Mouse (Mus musculus) MEL (cell line): ENCODE measurements around the gene Slco3a1. TPM values are rescaled to one million over a fixed set of nuclear protein-coding genes. Genes with fewer than 3 reads are reported as not detected.

ENCODE experiments used
- DNase-seq: peaks from one replicate; pipeline ENCODE4 v3.0.0; 2011; ENCODE audit warnings: low read depth, low spot score
- H3K27ac ChIP-seq: 2 replicates; pipeline ENCODE4 v1.5.1; 2012; ENCODE audit warnings: low read depth, mild to moderate bottlenecking, control low read depth, low read length, moderate library complexity; ENCODE audit not compliant: control insufficient read depth
- H3K27me3 ChIP-seq, 2 experiments: fragments of 150-350 bp in 1 of 2; sonication (generic) in 1 of 2; 2 replicates each; pipeline ENCODE4 v1.6.1; 2012; ENCODE audit warnings: low read length in 2 of 2, mild to moderate bottlenecking in 2 of 2, improper control_type of control experiment in 1 of 2, moderate library complexity in 1 of 2; ENCODE audit not compliant: insufficient read depth in 2 of 2, control insufficient read depth in 1 of 2
- H3K36me3 ChIP-seq, 2 experiments: 2 replicates each; pipeline ENCODE4 v1.6.1; 2012 to 2014; ENCODE audit warnings: low read length in 2 of 2, improper control_type of control experiment in 1 of 2, inconsistent platforms in 1 of 2, mild to moderate bottlenecking in 1 of 2; ENCODE audit not compliant: insufficient read depth in 2 of 2, control insufficient read depth in 1 of 2
- H3K4me1 ChIP-seq, 2 experiments: fragments of 150-350 bp in 1 of 2; sonication (generic) in 1 of 2; 2 replicates each; pipeline ENCODE4 v1.6.1; 2012; ENCODE audit warnings: low read length in 2 of 2, improper control_type of control experiment in 1 of 2, mild to moderate bottlenecking in 1 of 2; ENCODE audit not compliant: insufficient read depth in 2 of 2, control insufficient read depth in 1 of 2
- H3K4me3 ChIP-seq, 2 experiments: fragments of 150-350 bp in 1 of 2; sonication (generic) in 1 of 2; 2 replicates each; pipeline ENCODE4 v1.5.1; 2012; ENCODE audit warnings: low read depth in 2 of 2, low read length in 2 of 2, mild to moderate bottlenecking in 2 of 2, moderate library complexity in 2 of 2, control low read depth in 1 of 2, improper control_type of control experiment in 1 of 2; ENCODE audit not compliant: control insufficient read depth in 1 of 2, insufficient read depth in 1 of 2
- H3K79me2 ChIP-seq: 2 replicates; pipeline ENCODE4 v1.6.1; 2012; ENCODE audit warnings: mild to moderate bottlenecking, low read length, moderate library complexity; ENCODE audit not compliant: control insufficient read depth, poor library complexity, insufficient read depth
- H3K9ac ChIP-seq: 2 replicates; pipeline ENCODE4 v1.6.1; 2012; ENCODE audit warnings: low read depth, mild to moderate bottlenecking, control low read depth, low read length, moderate library complexity; ENCODE audit not compliant: control insufficient read depth, poor library complexity, severe bottlenecking
- H3K9me3 ChIP-seq: fragments of 150-350 bp; sonication (generic); replicated peaks from 2 replicates; pipeline ENCODE4 v1.6.1; 2012; ENCODE audit warnings: mild to moderate bottlenecking, low read length, improper control_type of control experiment, moderate library complexity; ENCODE audit not compliant: insufficient read depth
- BHLHE40 ChIP-seq: IDR thresholded peaks from 2 replicates; pipeline ENCODE4 v1.6.1; 2012; ENCODE audit warnings: low read depth, mild to moderate bottlenecking, inconsistent platforms, low read length, improper control_type of control experiment, borderline replicate concordance
- CTCF ChIP-seq, 3 experiments: IDR thresholded peaks in 2 of 3; conservative IDR thresholded peaks in 1 of 3; 2 replicates each; pipeline ENCODE4 v1.5.1; 2011 to 2012; ENCODE audit warnings: low read length in 3 of 3, low read depth in 2 of 3, mild to moderate bottlenecking in 2 of 3, improper control_type of control experiment in 1 of 3, inconsistent platforms in 1 of 3, mixed read lengths in 1 of 3, moderate library complexity in 1 of 3; ENCODE audit not compliant: control insufficient read depth in 1 of 3, insufficient read depth in 1 of 3, poor library complexity in 1 of 3, severe bottlenecking in 1 of 3
- ELF1 ChIP-seq: IDR thresholded peaks from 2 replicates; pipeline ENCODE4 v1.6.1; 2014; ENCODE audit warnings: low read depth, mild to moderate bottlenecking, inconsistent platforms, low read length, improper control_type of control experiment, moderate library complexity
- EP300 ChIP-seq, 2 experiments: IDR thresholded peaks; 2 replicates each; pipeline ENCODE4 v1.6.1; 2011; ENCODE audit warnings: improper control_type of control experiment in 2 of 2, low read length in 2 of 2, low read depth in 1 of 2, mild to moderate bottlenecking in 1 of 2
- ETS1 ChIP-seq: IDR thresholded peaks from 2 replicates; pipeline ENCODE4 v1.6.1; 2012; ENCODE audit warnings: low read depth, mild to moderate bottlenecking, inconsistent platforms, low read length, improper control_type of control experiment, moderate library complexity
- GATA1 ChIP-seq: IDR thresholded peaks from 2 replicates; pipeline ENCODE4 v1.6.1; 2011; ENCODE audit warnings: low read depth, low read length, improper control_type of control experiment
- HCFC1 ChIP-seq: IDR thresholded peaks from 2 replicates; pipeline ENCODE4 v1.6.1; 2012; ENCODE audit warnings: low read depth, mild to moderate bottlenecking, inconsistent platforms, low read length, improper control_type of control experiment, moderate library complexity
- MAX ChIP-seq: IDR thresholded peaks from 2 replicates; pipeline ENCODE4 v1.6.1; 2011; ENCODE audit warnings: low read length, improper control_type of control experiment
- MYC ChIP-seq: IDR thresholded peaks from 2 replicates; pipeline ENCODE4 v1.6.1; 2011; ENCODE audit warnings: low read depth, mild to moderate bottlenecking, low read length, improper control_type of control experiment, moderate library complexity
- POLR2A ChIP-seq, 2 experiments: IDR thresholded peaks; 2 replicates each; pipeline ENCODE4 v1.6.1; 2011 to 2012; ENCODE audit warnings: low read length in 2 of 2, mild to moderate bottlenecking in 2 of 2, control low read depth in 1 of 2, improper control_type of control experiment in 1 of 2, low read depth in 1 of 2, moderate library complexity in 1 of 2; ENCODE audit not compliant: control insufficient read depth in 1 of 2, insufficient read depth in 1 of 2, poor library complexity in 1 of 2
- POLR2AphosphoS2 ChIP-seq: IDR thresholded peaks from 2 replicates; pipeline ENCODE4 v1.6.1; 2011; ENCODE audit warnings: low read length, improper control_type of control experiment
- RAD21 ChIP-seq: IDR thresholded peaks from 2 replicates; pipeline ENCODE4 v1.6.1; 2011; ENCODE audit warnings: mild to moderate bottlenecking, low read depth, low read length, improper control_type of control experiment
- SMC3 ChIP-seq: IDR thresholded peaks from 2 replicates; pipeline ENCODE4 v1.6.1; 2011; ENCODE audit warnings: low read depth, low read length, improper control_type of control experiment
- TCF12 ChIP-seq: IDR thresholded peaks from 2 replicates; pipeline ENCODE4 v1.6.1; 2014; ENCODE audit warnings: low read depth, mild to moderate bottlenecking, inconsistent platforms, low read length, improper control_type of control experiment, moderate library complexity
- UBTF ChIP-seq: IDR thresholded peaks from 2 replicates; pipeline ENCODE4 v1.6.1; 2012; ENCODE audit warnings: low read depth, mild to moderate bottlenecking, inconsistent platforms, low read length, improper control_type of control experiment, moderate library complexity, borderline replicate concordance; ENCODE audit not compliant: insufficient read depth
- USF2 ChIP-seq, 2 experiments: IDR thresholded peaks; 2 replicates each; pipeline ENCODE4 v1.6.1; 2011 to 2012; ENCODE audit warnings: improper control_type of control experiment in 2 of 2, low read length in 2 of 2, borderline replicate concordance in 1 of 2, inconsistent platforms in 1 of 2, low read depth in 1 of 2, mild to moderate bottlenecking in 1 of 2; ENCODE audit not compliant: insufficient read depth in 1 of 2
- ZC3H11A ChIP-seq: IDR thresholded peaks from 2 replicates; pipeline ENCODE4 v1.6.1; 2012; ENCODE audit warnings: low read depth, mild to moderate bottlenecking, inconsistent platforms, low read length, improper control_type of control experiment
- ZKSCAN1 ChIP-seq: IDR thresholded peaks from 2 replicates; pipeline ENCODE4 v1.6.1; 2012; ENCODE audit warnings: low read depth, mild to moderate bottlenecking, inconsistent platforms, low read length, improper control_type of control experiment, moderate library complexity
- polyA plus RNA-seq, 2 experiments: library from polyadenylated mRNA; stranded (reverse) in 1 of 2; unstranded in 1 of 2; fragments of >175 nt in 1 of 2; fragments of >200 nt in 1 of 2; gene quantifications; 2 replicates each; pipeline versions ENCODE4 v1.2.1 to v1.2.4; 2012; ENCODE audit warnings: low replicate concordance in 2 of 2, low read depth in 1 of 2; ENCODE audit not compliant: insufficient read length in 2 of 2, insufficient read depth in 1 of 2, missing spikeins in 1 of 2
- total RNA-seq: library from RNA; depleted of rRNA; stranded (reverse); fragments of 300-350 nt; gene quantifications from 2 replicates; pipeline ENCODE4 v1.2.3, GENCODE M21; 2012

The Slco3a1 gene
- total and polyA plus RNA-seq, 3 experiments, result 17.6 to 20.9 TPM; not detected in 1

DNA sequence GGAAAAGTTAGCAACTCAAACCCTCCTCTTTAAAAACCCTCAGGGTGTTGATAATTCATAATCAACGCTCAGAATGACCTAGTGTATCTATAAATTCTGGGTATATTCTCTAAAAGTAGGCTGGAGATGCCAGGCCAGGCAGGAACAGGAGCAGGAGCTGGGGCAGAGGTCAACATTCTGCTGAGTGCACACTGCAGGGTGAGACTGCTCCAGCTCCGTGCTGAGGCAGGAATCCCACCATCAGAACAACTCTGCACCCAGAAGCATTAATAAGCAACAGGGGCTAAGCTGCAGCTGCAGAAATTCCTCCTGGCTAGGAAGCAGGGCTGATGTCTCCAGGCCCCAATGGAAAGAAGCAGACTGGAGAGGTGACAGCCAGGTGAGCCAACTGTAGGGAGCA, 182.9 kb downstream of the Slco3a1 start:
- Histone ChIP-seq H3K27me3 (no peaks in the 10 kb centered on the region), H3K36me3 (peaks cover 0 to 6% of the 10 kb centered on the region in 2 experiments; a peak in 2 of 4 replicates), H3K4me3 (no peak overlapping the region), H3K27ac (no peak overlapping the region), H3K9ac (no peak overlapping the region), H3K79me2 (no peaks in the 10 kb centered on the region), H3K4me1 (peaks cover 0 to 17% of the 10 kb centered on the region in 2 experiments), H3K9me3 (no peaks in the 10 kb centered on the region)
- TF ChIP-seq USF2 (IDR thresholded peaks at IDR 0.05; ENCODE audit: borderline replicate concordance in 1 of 2, insufficient read depth in 1 of 2, low read depth in 1 of 2, low read length in 2 of 2) (no peak), ELF1 (no peak), POLR2AphosphoS2 (no peak), BHLHE40 (no peak), MYC (no peak), POLR2A (IDR thresholded peaks at IDR 0.05; ENCODE audit: control insufficient read depth in 1 of 2, insufficient read depth in 1 of 2, low read depth in 1 of 2, low read length in 2 of 2, poor library complexity in 1 of 2) (no peak), MAX (no peak), GATA1 (no peak)
- DNase-seq, result no peak

DNA sequence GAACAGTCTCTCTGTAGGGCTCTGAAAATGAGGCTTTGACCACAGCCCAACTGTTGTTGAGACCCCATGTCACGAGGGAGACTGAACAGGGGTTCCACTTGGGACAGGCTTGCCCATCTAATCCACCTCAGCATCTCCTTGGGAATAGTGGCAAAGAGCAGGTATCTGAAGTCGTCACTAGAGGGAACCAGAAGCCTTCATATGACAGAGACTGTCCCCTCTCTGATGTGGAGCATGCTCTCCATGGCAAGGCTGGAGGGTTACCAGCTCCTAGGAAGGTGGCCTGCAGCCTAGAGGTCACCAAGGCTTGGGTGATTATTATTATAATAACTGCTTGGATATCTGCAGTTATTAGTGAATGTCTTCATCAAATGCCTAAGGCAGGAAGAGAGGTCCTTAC, 183.4 kb downstream of the Slco3a1 start:
- Histone ChIP-seq H3K9me3 (no peaks in the 10 kb centered on the region), H3K27ac (no peak overlapping the region), H3K9ac (no peak overlapping the region), H3K4me3 (no peak overlapping the region), H3K4me1 (peaks cover 0 to 17% of the 10 kb centered on the region in 2 experiments), H3K27me3 (no peaks in the 10 kb centered on the region), H3K79me2 (no peaks in the 10 kb centered on the region), H3K36me3 (peaks cover 0 to 6% of the 10 kb centered on the region in 2 experiments; a peak in 2 of 4 replicates)
- TF ChIP-seq POLR2AphosphoS2, result no peak
- TF ChIP-seq RAD21, result peak; percentile 77
- no peak for TF ChIP-seq TCF12
- TF ChIP-seq ETS1, result no peak
- peak; percentile 25 to 65 (median 39); a peak in 5 of 6 replicates for TF ChIP-seq CTCF (IDR thresholded peaks at IDR 0.05 in 2 of 3, conservative IDR thresholded peaks at IDR 0.05 in 1 of 3; ENCODE audit: control insufficient read depth in 1 of 3, insufficient read depth in 1 of 3, low read depth in 2 of 3, low read length in 3 of 3, poor library complexity in 1 of 3, severe bottlenecking in 1 of 3)
- peak; percentile 60 for TF ChIP-seq ZC3H11A
- peak; percentile 54 for TF ChIP-seq SMC3
- peak; percentile 51 for DNase-seq

DNA sequence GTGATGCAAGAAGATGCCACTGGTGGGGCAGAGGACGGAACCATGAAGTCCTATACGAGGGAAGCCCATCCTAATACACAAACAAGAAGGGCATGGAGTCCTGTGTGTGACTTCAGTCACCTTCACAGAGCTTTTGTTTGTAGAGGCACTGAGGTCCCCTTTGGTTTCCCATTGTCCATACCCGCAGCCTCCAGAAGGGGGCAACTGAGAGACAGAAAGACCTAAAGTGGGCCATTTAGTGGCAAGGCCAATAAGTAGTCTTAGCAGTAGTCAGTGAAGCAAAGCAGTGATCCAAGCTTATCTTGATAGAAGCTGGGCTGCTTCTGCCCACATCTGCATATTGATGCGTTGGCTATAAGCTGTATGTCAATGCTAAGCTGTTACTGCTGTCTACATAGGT, 184.9 kb downstream of the Slco3a1 start:
- peak; percentile 58 for DNase-seq

More for the DNA sequence above, 184.9 kb downstream of the Slco3a1 start:
- H3K36me3 ChIP-seq, result peaks cover 0 to 6% of the 10 kb centered on the region in 2 experiments; a peak in 2 of 4 replicates
- no peak overlapping the region for H3K9ac ChIP-seq
- no peaks in the 10 kb centered on the region for H3K27me3 ChIP-seq
- peaks cover 0 to 17% of the 10 kb centered on the region in 2 experiments for H3K4me1 ChIP-seq
- no peak for TF ChIP-seq EP300 (IDR thresholded peaks at IDR 0.05; ENCODE audit: low read depth in 1 of 2, low read length in 2 of 2)
- TF ChIP-seq ZKSCAN1, result no peak
- no peak for TF ChIP-seq HCFC1
- peak; percentile 38 for TF ChIP-seq RAD21
- TF ChIP-seq SMC3, result peak; percentile 57
- TF ChIP-seq CTCF (IDR thresholded peaks at IDR 0.05 in 2 of 3, conservative IDR thresholded peaks at IDR 0.05 in 1 of 3; ENCODE audit: control insufficient read depth in 1 of 3, insufficient read depth in 1 of 3, low read depth in 2 of 3, low read length in 3 of 3, poor library complexity in 1 of 3, severe bottlenecking in 1 of 3), result peak; percentile 45 to 54 (median 46)
- no peak for TF ChIP-seq UBTF
- H3K9me3 ChIP-seq, result no peaks in the 10 kb centered on the region
- no peak overlapping the region for H3K27ac ChIP-seq
- H3K4me3 ChIP-seq, result no peak overlapping the region
- H3K79me2 ChIP-seq, result no peaks in the 10 kb centered on the region
